Mouse (Mus musculus): ENCODE data around the gene Spsb1. TPM values are rescaled to one million over a fixed set of nuclear protein-coding genes. Genes with fewer than 3 reads are reported as not detected.
A peak's percentile ranks its signal among the peaks of the same experiment; 100 is the strongest.

Spsb1 gene
- polyA plus RNA-seq, 1 experiment from 2014 or later: 19.2 TPM

- Histone ChIP-seq H3K36me3 (ENCODE audit: insufficient read depth, low read length) (no peaks in the 10 kb centered on the region), H3K4me2 (replicated peaks; ENCODE audit: low read depth, low read length) (no peak overlapping the region), H3K4me1 (ENCODE audit: insufficient read depth, low read depth, low read length) (no peaks in the 10 kb centered on the region), H3K9ac (replicated peaks; ENCODE audit: low read depth) (no peak overlapping the region), H3K9me3 (ENCODE audit: low read length) (no peaks in the 10 kb centered on the region), H3K27me3 (replicated peaks; ENCODE audit: insufficient read depth, low read length) (no peaks in the 10 kb centered on the region), H3K4me3 (ENCODE audit: low read depth, low read length) (no peak overlapping the region), H3K27ac (ENCODE audit: low read length) (no peak overlapping the region)
- 82% methylated on average over 9 of the region's 9 CpGs for WGBS
- DNase-seq (ENCODE audit: low spot score) (no peak), ATAC-seq (no peak)
- TF ChIP-seq EP300 (IDR thresholded peaks at IDR 0.05): no peak
- TF ChIP-seq CTCF (IDR thresholded peaks at IDR 0.05): no peak
Observed at GRCm38 (mm10) chr4:149966963-149967362, 12.1 kb upstream of the Spsb1 start.

GRCm38 (mm10) chr4:149966252-149966651, 11.4 kb upstream of the Spsb1 start:
- ATAC-seq (peak; percentile 65), DNase-seq (ENCODE audit: low spot score) (peak; percentile 67)
- Histone ChIP-seq H3K4me3 (ENCODE audit: low read depth, low read length) (no peak overlapping the region), H3K36me3 (ENCODE audit: insufficient read depth, low read length) (no peaks in the 10 kb centered on the region), H3K4me1 (ENCODE audit: insufficient read depth, low read depth, low read length) (no peaks in the 10 kb centered on the region), H3K27ac (ENCODE audit: low read length) (no peak overlapping the region), H3K27me3 (replicated peaks; ENCODE audit: insufficient read depth, low read length) (no peaks in the 10 kb centered on the region), H3K9ac (replicated peaks; ENCODE audit: low read depth) (no peak overlapping the region), H3K9me3 (ENCODE audit: low read length) (no peaks in the 10 kb centered on the region), H3K4me2 (replicated peaks; ENCODE audit: low read depth, low read length) (no peak overlapping the region)
- TF ChIP-seq CTCF (IDR thresholded peaks at IDR 0.05) (no peak), EP300 (IDR thresholded peaks at IDR 0.05) (no peak)
- 24% methylated on average over 5 of the region's 5 CpGs for WGBS

- Histone ChIP-seq H3K4me3 (ENCODE audit: low read depth, low read length) (no peak overlapping the region), H3K4me2 (replicated peaks; ENCODE audit: low read depth, low read length) (no peak overlapping the region), H3K36me3 (ENCODE audit: insufficient read depth, low read length) (no peaks in the 10 kb centered on the region), H3K27ac (ENCODE audit: low read length) (no peak overlapping the region), H3K27me3 (replicated peaks; ENCODE audit: insufficient read depth, low read length) (no peaks in the 10 kb centered on the region), H3K4me1 (ENCODE audit: insufficient read depth, low read depth, low read length) (no peaks in the 10 kb centered on the region), H3K9ac (replicated peaks; ENCODE audit: low read depth) (no peak overlapping the region), H3K9me3 (ENCODE audit: low read length) (no peaks in the 10 kb centered on the region)
- no peak for DNase-seq (ENCODE audit: low spot score)
- WGBS: 67% methylated on average over 6 of the region's 6 CpGs
- TF ChIP-seq CTCF (IDR thresholded peaks at IDR 0.05): no peak
- TF ChIP-seq EP300 (IDR thresholded peaks at IDR 0.05): no peak
- no peak for ATAC-seq
Observed at GRCm38 (mm10) chr4:149965672-149966071, 10.8 kb upstream of the Spsb1 start.

- 63% methylated on average over 6 of the region's 6 CpGs for WGBS
- DNase-seq (ENCODE audit: low spot score): no peak
- Histone ChIP-seq H3K4me3 (ENCODE audit: low read depth, low read length) (no peak overlapping the region), H3K9me3 (ENCODE audit: low read length) (no peaks in the 10 kb centered on the region), H3K9ac (replicated peaks; ENCODE audit: low read depth) (no peak overlapping the region), H3K4me1 (ENCODE audit: insufficient read depth, low read depth, low read length) (no peaks in the 10 kb centered on the region), H3K27me3 (replicated peaks; ENCODE audit: insufficient read depth, low read length) (no peaks in the 10 kb centered on the region), H3K36me3 (ENCODE audit: insufficient read depth, low read length) (no peaks in the 10 kb centered on the region), H3K4me2 (replicated peaks; ENCODE audit: low read depth, low read length) (no peak overlapping the region), H3K27ac (ENCODE audit: low read length) (no peak overlapping the region)
- TF ChIP-seq CTCF (IDR thresholded peaks at IDR 0.05) (no peak), EP300 (IDR thresholded peaks at IDR 0.05) (no peak)
- no peak for ATAC-seq
Observed at GRCm38 (mm10) chr4:149965242-149965641, 10.4 kb upstream of the Spsb1 start.

GRCm38 (mm10) chr4:149964770-149965169, 9.9 kb upstream of the Spsb1 start:
- TF ChIP-seq CTCF (IDR thresholded peaks at IDR 0.05): no peak
- TF ChIP-seq EP300 (IDR thresholded peaks at IDR 0.05): no peak

GRCm38 (mm10) chr4:149964285-149964684, 9.4 kb upstream of the Spsb1 start:
- Histone ChIP-seq H3K27me3 (replicated peaks; ENCODE audit: insufficient read depth, low read length) (no peaks in the 10 kb centered on the region), H3K9me3 (ENCODE audit: low read length) (no peaks in the 10 kb centered on the region), H3K27ac (ENCODE audit: low read length) (no peak overlapping the region), H3K4me2 (replicated peaks; ENCODE audit: low read depth, low read length) (no peak overlapping the region), H3K36me3 (ENCODE audit: insufficient read depth, low read length) (no peaks in the 10 kb centered on the region), H3K4me3 (ENCODE audit: low read depth, low read length) (no peak overlapping the region), H3K9ac (replicated peaks; ENCODE audit: low read depth) (no peak overlapping the region), H3K4me1 (ENCODE audit: insufficient read depth, low read depth, low read length) (no peaks in the 10 kb centered on the region)
- ATAC-seq (no peak), DNase-seq (ENCODE audit: low spot score) (no peak)
- 85% methylated on average over 8 of the region's 8 CpGs for WGBS
- no peak for TF ChIP-seq CTCF (IDR thresholded peaks at IDR 0.05)

More at GRCm38 (mm10) chr4:149964770-149965169, 9.9 kb upstream of the Spsb1 start:
- no peak overlapping the region for H3K27ac ChIP-seq (ENCODE audit: low read length)
- H3K9me3 ChIP-seq (ENCODE audit: low read length): no peaks in the 10 kb centered on the region
- H3K4me1 ChIP-seq (ENCODE audit: insufficient read depth, low read depth, low read length): no peaks in the 10 kb centered on the region
- H3K27me3 ChIP-seq (replicated peaks; ENCODE audit: insufficient read depth, low read length): no peaks in the 10 kb centered on the region
- no peaks in the 10 kb centered on the region for H3K36me3 ChIP-seq (ENCODE audit: insufficient read depth, low read length)
- no peak overlapping the region for H3K9ac ChIP-seq (replicated peaks; ENCODE audit: low read depth)
- no peak for ATAC-seq
- H3K4me2 ChIP-seq (replicated peaks; ENCODE audit: low read depth, low read length): no peak overlapping the region
- no peak for DNase-seq (ENCODE audit: low spot score)
- no peak overlapping the region for H3K4me3 ChIP-seq (ENCODE audit: low read depth, low read length)
- 64% methylated on average over 3 of the region's 3 CpGs for WGBS

GRCm38 (mm10) chr4:149960391-149960790, 5.5 kb upstream of the Spsb1 start:
- DNase-seq (ENCODE audit: low spot score) (no peak), ATAC-seq (no peak)
- no peaks in the 10 kb centered on the region for H3K36me3 ChIP-seq (ENCODE audit: insufficient read depth, low read length)
- H3K4me3 ChIP-seq (ENCODE audit: low read depth, low read length): no peak overlapping the region
- TF ChIP-seq EP300 (IDR thresholded peaks at IDR 0.05) (no peak), CTCF (IDR thresholded peaks at IDR 0.05) (no peak)
- no peak overlapping the region for H3K9ac ChIP-seq (replicated peaks; ENCODE audit: low read depth)
- H3K27me3 ChIP-seq (replicated peaks; ENCODE audit: insufficient read depth, low read length): peaks cover 8% of the 10 kb centered on the region; the same call in 1 of the 2 replicates
- H3K9me3 ChIP-seq (ENCODE audit: low read length): no peaks in the 10 kb centered on the region
- no peak overlapping the region for H3K4me2 ChIP-seq (replicated peaks; ENCODE audit: low read depth, low read length)
- 84% methylated on average over 7 of the region's 7 CpGs for WGBS
- peaks cover 5% of the 10 kb centered on the region; the same call in 1 of the 2 replicates for H3K4me1 ChIP-seq (ENCODE audit: insufficient read depth, low read depth, low read length)
- H3K27ac ChIP-seq (ENCODE audit: low read length): no peak overlapping the region

Data from lung, postnatal 0 days (tissue).